Mouse (Mus musculus): ENCODE results near the gene Sesn2.
"Not testable (repeated sequence)": the region's sequence is repeated elsewhere in the genome, so short reads cannot be mapped to it uniquely, and the experiment has no call there.

Gene Sesn2

GRCm38 (mm10) chr4:132510352-132510798, at the start of gene Sesn2:
Sesn2 (minus strand) TSS chr4:132510501.
- peak; percentile 95 to 96 for DNase-seq (ENCODE audit: low spot score in 2 of 2)

GRCm38 (mm10) chr4:132555550-132555949, 45.2 kb upstream of the Sesn2 start:
- DNase-seq (ENCODE audit: low spot score in 2 of 2), result not testable (repeated sequence)

- DNase-seq (ENCODE audit: low spot score in 2 of 2), result no peak
These were observed 44.4 kb upstream of the Sesn2 start for GRCm38 (mm10) chr4:132554653-132555052.

GRCm38 (mm10) chr4:132554221-132554620, 43.9 kb upstream of the Sesn2 start:
- no peak for DNase-seq (ENCODE audit: low spot score in 2 of 2)

- peak in 1 of 2 experiments; percentile 60 for DNase-seq (ENCODE audit: low spot score in 2 of 2)
These were observed 35.5 kb upstream of the Sesn2 start for GRCm38 (mm10) chr4:132545851-132546250.

- no peak for DNase-seq (ENCODE audit: low spot score in 2 of 2)
These were observed 32.4 kb upstream of the Sesn2 start for GRCm38 (mm10) chr4:132542724-132543123.

GRCm38 (mm10) chr4:132541413-132541812, 31.1 kb upstream of the Sesn2 start:
- DNase-seq (ENCODE audit: low spot score in 2 of 2), result no peak

GRCm38 (mm10) chr4:132539481-132539880, 29.2 kb upstream of the Sesn2 start:
- no peak for DNase-seq (ENCODE audit: low spot score in 2 of 2)

GRCm38 (mm10) chr4:132535406-132536121, 25.3 kb upstream of the Sesn2 start, which contains the start of gene Dnajc8:
Dnajc8 (plus strand) TSS chr4:132535550.
- peak; percentile 93 to 96 for DNase-seq (ENCODE audit: low spot score in 2 of 2)

GRCm38 (mm10) chr4:132532981-132533916, 22.9 kb upstream of the Sesn2 start, which contains the start of gene Atpif1:
Atpif1 (minus strand) TSS chr4:132533659.
- DNase-seq (ENCODE audit: low spot score in 2 of 2), result peak; percentile 82 to 86

- no peak for DNase-seq (ENCODE audit: low spot score in 2 of 2)
These were observed 22.2 kb upstream of the Sesn2 start for GRCm38 (mm10) chr4:132532496-132532895.

GRCm38 (mm10) chr4:132530033-132530804, 19.9 kb upstream of the Sesn2 start:
- DNase-seq (ENCODE audit: low spot score in 2 of 2), result no peak

GRCm38 (mm10) chr4:132529344-132529743, 19.0 kb upstream of the Sesn2 start:
- no peak for DNase-seq (ENCODE audit: low spot score in 2 of 2)

- no peak for DNase-seq (ENCODE audit: low spot score in 2 of 2)
These were observed 17.7 kb upstream of the Sesn2 start for GRCm38 (mm10) chr4:132527917-132528522.

GRCm38 (mm10) chr4:132526678-132527077, 16.4 kb upstream of the Sesn2 start:
- no peak for DNase-seq (ENCODE audit: low spot score in 2 of 2)

- DNase-seq (ENCODE audit: low spot score in 2 of 2), result no peak
These were observed 14.5 kb upstream of the Sesn2 start for GRCm38 (mm10) chr4:132524808-132525207.

GRCm38 (mm10) chr4:132524321-132524741, 14.0 kb upstream of the Sesn2 start:
- DNase-seq (ENCODE audit: low spot score in 2 of 2), result no peak

- no peak for DNase-seq (ENCODE audit: low spot score in 2 of 2)
These were observed 8.9 kb upstream of the Sesn2 start for GRCm38 (mm10) chr4:132519188-132519587.

GRCm38 (mm10) chr4:132518066-132518465, 7.8 kb upstream of the Sesn2 start:
- DNase-seq (ENCODE audit: low spot score in 2 of 2), result no peak

GRCm38 (mm10) chr4:132515369-132516155, 5.3 kb upstream of the Sesn2 start:
- peak; percentile 88 to 91 for DNase-seq (ENCODE audit: low spot score in 2 of 2)
